Mouse (Mus musculus): ENCODE measurements at regions not wholly inside any gene's neighbourhood (a gene's known extent, or its start where the extent isn't known, plus 50 kb on each side); places are given as distances from the start of the nearest gene placed in this dataset.
A peak's percentile ranks its signal among the peaks of the same experiment; 100 is the strongest.

- H3K4me2 ChIP-seq (replicated peaks): no peak overlapping the region
- H3K9ac ChIP-seq: no peak overlapping the region
- ATAC-seq (ENCODE audit: insufficient number of reproducible peaks, low FRiP score, low TSS enrichment, low read depth): no peak
- H3K9me3 ChIP-seq (replicated peaks): no peaks in the 10 kb centered on the region
- H3K27ac ChIP-seq (replicated peaks): no peak overlapping the region
- H3K4me3 ChIP-seq (replicated peaks): no peak overlapping the region
- H3K27me3 ChIP-seq: no peaks in the 10 kb centered on the region
- peaks cover 18% of the 10 kb centered on the region for H3K4me1 ChIP-seq
- WGBS: 59% methylated on average over 7 of the region's 7 CpGs
- no peaks in the 10 kb centered on the region for H3K36me3 ChIP-seq
Observed at GRCm38 (mm10) chr9:31993631-31994601, 80.7 kb upstream of the Barx2 start.

GRCm38 (mm10) chr9:31995101-31995500 lies 81.8 kb upstream of the Barx2 start:
- Histone ChIP-seq H3K4me3 (replicated peaks) (no peak overlapping the region), H3K27ac (replicated peaks) (no peak overlapping the region), H3K4me2 (replicated peaks) (no peak overlapping the region), H3K27me3 (no peaks in the 10 kb centered on the region), H3K9me3 (replicated peaks) (no peaks in the 10 kb centered on the region), H3K36me3 (no peaks in the 10 kb centered on the region), H3K4me1 (peaks cover 18% of the 10 kb centered on the region), H3K9ac (no peak overlapping the region)
- 73% methylated on average over 3 of the region's 3 CpGs for WGBS
- no peak for ATAC-seq (ENCODE audit: insufficient number of reproducible peaks, low FRiP score, low TSS enrichment, low read depth)

GRCm38 (mm10) chr9:31995700-31996099 lies 82.4 kb upstream of the Barx2 start:
- Histone ChIP-seq H3K27me3 (no peaks in the 10 kb centered on the region), H3K4me3 (replicated peaks) (no peak overlapping the region), H3K4me1 (peaks cover 18% of the 10 kb centered on the region), H3K4me2 (replicated peaks) (no peak overlapping the region), H3K9me3 (replicated peaks) (no peaks in the 10 kb centered on the region), H3K27ac (replicated peaks) (0 out of 2 replicates have a peak overlapping the region, but pooled peaks have one; percentile 86), H3K36me3 (no peaks in the 10 kb centered on the region), H3K9ac (no peak overlapping the region)
- 52% methylated on average over 4 of the region's 4 CpGs for WGBS
- no peak for ATAC-seq (ENCODE audit: insufficient number of reproducible peaks, low FRiP score, low TSS enrichment, low read depth)

GRCm38 (mm10) chr9:31996466-31997177 lies 83.4 kb upstream of the Barx2 start:
- no peaks in the 10 kb centered on the region for H3K36me3 ChIP-seq
- H3K9ac ChIP-seq: no peak overlapping the region
- peak overlapping the region; percentile 37; the same call in 1 of the 2 replicates for H3K4me2 ChIP-seq (replicated peaks)
- H3K4me1 ChIP-seq: peaks cover 18% of the 10 kb centered on the region
- H3K9me3 ChIP-seq (replicated peaks): no peaks in the 10 kb centered on the region
- no peaks in the 10 kb centered on the region for H3K27me3 ChIP-seq
- 44% methylated on average over 7 of the region's 7 CpGs for WGBS
- ATAC-seq (ENCODE audit: insufficient number of reproducible peaks, low FRiP score, low TSS enrichment, low read depth): no peak
- no peak overlapping the region for H3K4me3 ChIP-seq (replicated peaks)
- peak overlapping the region; percentile 86 for H3K27ac ChIP-seq (replicated peaks)

- Histone ChIP-seq H3K4me2 (replicated peaks) (peak overlapping the region; percentile 37), H3K9me3 (replicated peaks) (no peaks in the 10 kb centered on the region), H3K27ac (replicated peaks) (peak overlapping the region; percentile 86), H3K4me3 (replicated peaks) (peak overlapping the region; percentile 4; the same call in 1 of the 2 replicates), H3K27me3 (no peaks in the 10 kb centered on the region), H3K36me3 (no peaks in the 10 kb centered on the region), H3K9ac (no peak overlapping the region), H3K4me1 (peaks cover 18% of the 10 kb centered on the region)
- 19% methylated on average over 25 of the region's 25 CpGs for WGBS
- peak; percentile 53; the same call in 1 of the 2 replicates for ATAC-seq (ENCODE audit: insufficient number of reproducible peaks, low FRiP score, low TSS enrichment, low read depth)
Observed at GRCm38 (mm10) chr9:31997178-31998097, 84.2 kb upstream of the Barx2 start.

- 79% methylated on average over 4 of the region's 4 CpGs for WGBS
- Histone ChIP-seq H3K36me3 (no peaks in the 10 kb centered on the region), H3K9me3 (replicated peaks) (no peaks in the 10 kb centered on the region), H3K27ac (replicated peaks) (no peak overlapping the region), H3K4me1 (peaks cover 18% of the 10 kb centered on the region), H3K4me3 (replicated peaks) (no peak overlapping the region), H3K27me3 (no peaks in the 10 kb centered on the region), H3K9ac (no peak overlapping the region), H3K4me2 (replicated peaks) (no peak overlapping the region)
- ATAC-seq (ENCODE audit: insufficient number of reproducible peaks, low FRiP score, low TSS enrichment, low read depth): no peak
Observed at GRCm38 (mm10) chr9:31998488-31999280, 85.4 kb upstream of the Barx2 start.

GRCm38 (mm10) chr9:31999760-32000159 lies 86.5 kb upstream of the Barx2 start:
- no peak for ATAC-seq (ENCODE audit: insufficient number of reproducible peaks, low FRiP score, low TSS enrichment, low read depth)
- 71% methylated on average over 1 of the region's 1 CpGs for WGBS

GRCm38 (mm10) chr9:32002924-32003323 lies 89.7 kb upstream of the Barx2 start:
- H3K4me3 ChIP-seq (replicated peaks): no peak overlapping the region
- 71% methylated on average over 4 of the region's 4 CpGs for WGBS
- no peak overlapping the region for H3K27ac ChIP-seq (replicated peaks)
- no peaks in the 10 kb centered on the region for H3K27me3 ChIP-seq
- ATAC-seq (ENCODE audit: insufficient number of reproducible peaks, low FRiP score, low TSS enrichment, low read depth): no peak
- H3K4me1 ChIP-seq: peaks cover 3% of the 10 kb centered on the region
- H3K9ac ChIP-seq: no peak overlapping the region
- H3K36me3 ChIP-seq: no peaks in the 10 kb centered on the region
- no peak overlapping the region for H3K4me2 ChIP-seq (replicated peaks)
- H3K9me3 ChIP-seq (replicated peaks): no peaks in the 10 kb centered on the region

More at GRCm38 (mm10) chr9:31999760-32000159, 86.5 kb upstream of the Barx2 start:
- Histone ChIP-seq H3K4me2 (replicated peaks) (no peak overlapping the region), H3K27ac (replicated peaks) (no peak overlapping the region), H3K36me3 (no peaks in the 10 kb centered on the region), H3K9me3 (replicated peaks) (no peaks in the 10 kb centered on the region), H3K4me3 (replicated peaks) (no peak overlapping the region), H3K9ac (no peak overlapping the region), H3K4me1 (peaks cover 18% of the 10 kb centered on the region), H3K27me3 (no peaks in the 10 kb centered on the region)

GRCm38 (mm10) chr9:32003730-32004129 lies 90.5 kb upstream of the Barx2 start:
- H3K9ac ChIP-seq: no peak overlapping the region
- H3K27me3 ChIP-seq: no peaks in the 10 kb centered on the region
- ATAC-seq (ENCODE audit: insufficient number of reproducible peaks, low FRiP score, low TSS enrichment, low read depth): no peak
- H3K9me3 ChIP-seq (replicated peaks): no peaks in the 10 kb centered on the region
- no peak overlapping the region for H3K4me2 ChIP-seq (replicated peaks)
- no peaks in the 10 kb centered on the region for H3K4me1 ChIP-seq
- H3K27ac ChIP-seq (replicated peaks): no peak overlapping the region
- no peaks in the 10 kb centered on the region for H3K36me3 ChIP-seq
- H3K4me3 ChIP-seq (replicated peaks): no peak overlapping the region
- WGBS: 91% methylated on average over 7 of the region's 7 CpGs

- ATAC-seq (ENCODE audit: insufficient number of reproducible peaks, low FRiP score, low TSS enrichment, low read depth): no peak
- Histone ChIP-seq H3K9me3 (replicated peaks) (no peaks in the 10 kb centered on the region), H3K9ac (no peak overlapping the region), H3K27ac (replicated peaks) (no peak overlapping the region), H3K4me3 (replicated peaks) (no peak overlapping the region), H3K36me3 (no peaks in the 10 kb centered on the region), H3K4me2 (replicated peaks) (no peak overlapping the region), H3K4me1 (no peaks in the 10 kb centered on the region), H3K27me3 (no peaks in the 10 kb centered on the region)
- 74% methylated on average over 9 of the region's 9 CpGs for WGBS
Observed at GRCm38 (mm10) chr9:32005348-32005747, 92.1 kb upstream of the Barx2 start.
